Mouse (Mus musculus) brain, embryonic 14.5 days (tissue): ENCODE results near the gene Cbx4. TPM values are rescaled to one million over a fixed set of nuclear protein-coding genes. Genes with fewer than 3 reads are reported as not detected.

ENCODE experiments used
- DNase-seq: peaks from one replicate; pipeline ENCODE4 v3.0.0-alpha.2; 2011; ENCODE audit warnings: low read depth
- CTCF ChIP-seq: fragments of 200-500 bp; IDR thresholded peaks from 2 replicates; pipeline ENCODE4 v1.5.1; 2012; ENCODE audit warnings: inconsistent platforms, mild to moderate bottlenecking, moderate library complexity, borderline replicate concordance; ENCODE audit not compliant: insufficient read depth, insufficient read length; ENCODE audit errors: extremely low read depth
- POLR2A ChIP-seq: fragments of 200-500 bp; IDR thresholded peaks from 2 replicates; pipeline ENCODE4 v1.6.1; 2012; ENCODE audit warnings: mild to moderate bottlenecking, inconsistent platforms, borderline replicate concordance; ENCODE audit not compliant: poor library complexity, insufficient read depth, insufficient read length, severe bottlenecking; ENCODE audit errors: extremely low read depth
- polyA plus RNA-seq: library from polyadenylated mRNA; depleted of rRNA; stranded (reverse); fragments of >200 nt; gene quantifications from 2 replicates; pipeline ENCODE4 v1.2.3, GENCODE M21; 2012

Cbx4 gene
- polyA plus RNA-seq, 1 experiment, result 34.7 TPM

- DNase-seq, result no peak
- TF ChIP-seq POLR2A, result no peak
- TF ChIP-seq CTCF, result no peak
Measured at GRCm38 (mm10) chr11:119080461-119081147, 5.4 kb downstream of the Cbx4 start.

GRCm38 (mm10) chr11:119079445-119079837, 6.6 kb downstream of the Cbx4 start:
- DNase-seq, result no peak
- TF ChIP-seq POLR2A (no peak), CTCF (no peak)

GRCm38 (mm10) chr11:119078691-119079444, 7.2 kb downstream of the Cbx4 start:
- DNase-seq, result peak; percentile 97
- no peak for TF ChIP-seq CTCF
- TF ChIP-seq POLR2A, result no peak

GRCm38 (mm10) chr11:119077755-119078154, 8.3 kb downstream of the Cbx4 start:
- no peak for DNase-seq
- TF ChIP-seq CTCF (no peak), POLR2A (no peak)

GRCm38 (mm10) chr11:119075805-119076204, 10.2 kb downstream of the Cbx4 start:
- TF ChIP-seq CTCF (no peak), POLR2A (no peak)
- DNase-seq, result no peak

GRCm38 (mm10) chr11:119073876-119074433, 12.1 kb downstream of the Cbx4 start:
- DNase-seq, result no peak
- TF ChIP-seq CTCF (no peak), POLR2A (no peak)

GRCm38 (mm10) chr11:119072986-119073385, 13.0 kb downstream of the Cbx4 start:
- TF ChIP-seq POLR2A, result no peak
- TF ChIP-seq CTCF, result no peak
- no peak for DNase-seq

GRCm38 (mm10) chr11:119072239-119072638, 13.8 kb downstream of the Cbx4 start:
- no peak for DNase-seq
- TF ChIP-seq CTCF (no peak), POLR2A (no peak)

- DNase-seq, result no peak
- TF ChIP-seq CTCF (no peak), POLR2A (no peak)
Measured at GRCm38 (mm10) chr11:119066841-119067240, 19.2 kb downstream of the Cbx4 start.

- TF ChIP-seq POLR2A, result no peak
- no peak for TF ChIP-seq CTCF
- peak; percentile 1 for DNase-seq
Measured at GRCm38 (mm10) chr11:119059256-119059655, 26.8 kb downstream of the Cbx4 start.
